Mouse (Mus musculus) hindlimb bud, embryonic 11.5 days (tissue): ENCODE measurements around the gene Lamb1.

Experiments
- DNase-seq: peaks from one replicate; pipeline ENCODE4 v3.0.0-alpha.2; 2012; ENCODE audit warnings: low read depth, low spot score; ENCODE audit errors: extremely low spot score

Gene Lamb1

DNA sequence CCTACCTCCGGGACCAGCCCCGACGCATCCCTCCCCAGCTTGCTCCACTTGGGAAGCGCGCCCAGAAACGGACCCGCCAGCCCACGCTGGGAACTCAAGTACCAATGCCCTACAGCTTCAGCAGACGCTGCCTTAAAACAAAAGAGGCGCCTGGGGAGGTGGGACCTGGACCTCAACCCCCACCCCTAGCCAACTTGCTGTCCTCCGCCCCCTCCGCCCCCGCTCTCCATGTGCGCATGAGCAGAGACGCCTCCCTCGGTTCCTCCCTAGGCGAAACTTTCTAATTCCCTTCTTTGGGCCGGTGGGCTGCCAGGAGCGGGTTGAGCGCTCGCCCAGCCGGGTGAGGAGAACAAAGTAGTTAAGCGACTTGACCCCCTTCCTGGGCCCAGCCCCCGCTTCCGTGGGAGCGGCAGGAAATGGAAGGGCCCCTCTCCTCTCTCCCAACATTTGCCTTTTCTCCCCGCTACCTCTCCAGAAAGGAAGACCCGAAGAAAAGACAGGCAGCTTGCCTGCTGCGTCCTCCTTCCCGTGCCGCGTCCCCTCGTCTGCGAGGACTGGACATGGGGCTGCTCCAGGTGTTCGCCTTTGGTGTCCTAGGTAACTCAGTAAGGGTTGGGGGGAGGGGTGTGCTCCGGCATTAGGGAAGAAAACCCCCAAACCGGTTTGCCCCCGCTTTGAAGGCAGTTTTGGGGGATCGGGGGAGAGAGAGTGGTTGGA is at the start of gene Lamb1:
TSS of gene Lamb1 (plus strand) at position 230 of the 717 bp plus-strand sequence.
- no peak for DNase-seq

DNA sequence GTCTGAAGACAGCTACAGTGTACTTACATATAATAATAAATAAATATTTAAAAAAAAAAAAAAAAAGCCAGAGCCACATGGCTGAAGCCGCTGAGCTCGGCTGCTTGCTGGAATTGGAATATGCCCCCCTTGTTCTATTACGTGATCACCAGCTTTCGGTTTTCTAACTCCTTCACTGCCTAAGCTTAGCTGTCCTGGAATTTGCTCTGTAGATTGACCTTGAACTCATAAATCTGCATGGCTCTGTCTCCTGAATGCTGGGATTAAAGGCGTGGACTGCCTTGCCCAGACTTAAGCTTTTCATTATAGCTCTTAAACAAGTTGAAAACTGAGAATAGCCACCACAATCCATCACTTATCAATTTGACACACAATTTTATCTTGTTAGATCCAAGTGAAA is 47.8 kb upstream of the Lamb1 start:
- no peak for DNase-seq

DNA sequence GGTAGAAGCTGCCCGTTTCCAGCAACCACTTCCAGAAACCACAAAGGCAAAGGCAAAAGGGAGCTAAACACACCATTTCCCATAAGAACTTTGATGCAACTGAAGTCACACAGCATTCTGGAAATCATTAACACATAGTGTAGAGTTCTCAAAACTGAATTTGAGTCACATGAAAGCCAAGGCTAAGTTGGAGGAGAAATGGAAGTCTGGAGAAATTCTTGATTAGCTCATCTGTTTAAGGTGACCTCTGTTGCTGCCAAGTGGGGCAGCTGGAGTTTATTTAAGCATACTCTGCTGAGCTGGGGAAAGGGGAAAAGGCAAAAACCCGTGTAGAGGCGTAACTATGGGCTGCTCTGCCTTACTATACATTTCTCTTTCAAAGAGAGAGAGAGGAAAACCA is 46.3 kb upstream of the Lamb1 start:
- DNase-seq: no peak

DNA sequence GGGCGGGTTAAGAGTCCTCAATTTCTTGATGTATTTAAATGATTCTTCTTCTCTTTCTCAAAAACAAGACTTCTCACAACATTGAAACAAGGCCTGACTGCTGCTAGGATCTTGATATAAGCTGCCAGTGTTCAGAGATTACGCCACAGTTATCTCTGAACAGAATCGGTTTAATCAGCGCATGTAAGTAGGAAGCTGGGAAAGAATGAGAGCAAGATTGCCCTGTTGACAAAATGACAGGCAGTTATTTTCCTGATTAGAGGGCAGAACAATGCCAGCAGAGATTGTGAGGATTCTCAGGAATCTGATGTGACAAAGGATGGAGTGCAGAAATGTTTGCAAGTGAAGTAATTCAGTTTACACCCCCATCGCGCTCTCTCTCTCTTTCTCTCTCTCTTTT is 43.5 kb upstream of the Lamb1 start:
- DNase-seq: no peak

DNA sequence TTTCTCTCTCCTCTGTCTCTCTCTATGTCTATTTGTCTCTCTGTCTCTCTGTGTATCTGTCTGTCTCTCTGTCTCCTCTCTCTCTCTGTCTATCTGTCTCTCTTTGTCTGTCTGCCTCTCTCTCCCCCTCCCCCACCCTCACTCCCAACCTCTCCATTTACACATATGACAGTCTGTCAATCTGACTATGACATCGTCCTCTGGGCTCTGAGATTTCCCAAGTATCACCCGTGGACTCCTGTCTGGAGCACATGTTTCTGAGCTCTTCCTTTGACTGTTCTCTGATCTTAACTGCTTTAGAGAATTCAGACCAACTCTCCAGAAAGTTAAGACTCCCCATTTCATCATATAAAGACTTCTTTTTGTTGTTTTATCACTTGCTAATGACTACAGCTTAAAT is 42.8 kb upstream of the Lamb1 start:
- no peak for DNase-seq

DNA sequence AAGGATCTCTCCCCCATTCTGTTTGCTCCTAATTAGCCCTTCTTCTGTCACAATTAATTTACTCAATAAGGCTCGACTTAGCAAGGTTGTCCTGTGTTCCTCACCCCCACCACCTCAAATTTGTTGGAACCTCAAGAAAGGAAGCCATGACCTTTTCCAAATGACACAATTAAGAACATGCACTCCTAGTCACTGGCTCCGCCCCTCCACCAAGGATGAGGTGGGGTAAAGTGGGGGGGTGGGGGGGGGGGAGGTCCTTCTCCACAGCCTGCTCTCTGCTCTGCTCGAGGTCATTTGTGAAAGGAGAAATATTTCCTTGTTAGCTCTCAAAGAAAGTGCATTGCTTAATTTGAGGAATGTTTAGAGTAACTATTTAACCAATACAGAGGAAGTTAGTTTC is 42.3 kb upstream of the Lamb1 start:
- no peak for DNase-seq

DNA sequence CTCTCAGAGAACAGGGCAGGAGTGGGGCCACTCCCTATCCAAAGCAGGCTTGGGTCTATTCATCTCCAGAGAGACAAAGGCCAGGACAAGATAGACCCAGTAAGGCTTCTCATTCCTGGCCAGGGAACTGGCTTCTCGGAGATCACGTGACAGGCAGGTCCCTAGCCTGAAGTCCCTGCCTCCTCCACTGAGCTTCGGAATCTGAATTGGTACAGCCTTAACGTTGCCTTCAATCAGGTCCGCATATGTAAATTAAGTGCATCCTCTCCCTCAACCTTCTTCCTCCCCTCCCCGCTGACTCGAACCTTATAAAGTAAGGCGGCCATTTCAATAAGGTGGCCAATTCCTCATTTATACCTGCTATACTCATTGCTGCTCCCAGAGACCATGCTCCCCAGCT is 39.6 kb upstream of the Lamb1 start:
- DNase-seq: no peak

DNA sequence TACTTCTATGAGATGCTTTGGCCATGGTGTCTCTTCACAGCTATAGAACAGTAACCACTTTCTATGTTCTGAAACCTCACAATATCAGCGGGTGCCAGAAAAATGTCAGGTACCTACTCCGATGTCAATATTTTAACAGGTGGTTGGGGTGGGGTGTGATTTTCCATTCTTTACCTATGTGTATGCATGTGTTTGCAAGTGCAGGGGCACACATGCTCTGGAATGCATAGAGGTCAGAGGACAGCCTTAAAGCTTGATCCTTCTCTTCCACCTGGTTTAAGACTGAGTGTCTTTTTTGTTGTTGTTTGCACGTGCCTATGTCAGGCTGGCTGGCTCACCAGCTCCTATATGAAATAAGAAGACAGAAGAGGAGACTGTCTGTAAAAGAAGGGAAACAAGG is 37.9 kb upstream of the Lamb1 start:
- no peak for DNase-seq

DNA sequence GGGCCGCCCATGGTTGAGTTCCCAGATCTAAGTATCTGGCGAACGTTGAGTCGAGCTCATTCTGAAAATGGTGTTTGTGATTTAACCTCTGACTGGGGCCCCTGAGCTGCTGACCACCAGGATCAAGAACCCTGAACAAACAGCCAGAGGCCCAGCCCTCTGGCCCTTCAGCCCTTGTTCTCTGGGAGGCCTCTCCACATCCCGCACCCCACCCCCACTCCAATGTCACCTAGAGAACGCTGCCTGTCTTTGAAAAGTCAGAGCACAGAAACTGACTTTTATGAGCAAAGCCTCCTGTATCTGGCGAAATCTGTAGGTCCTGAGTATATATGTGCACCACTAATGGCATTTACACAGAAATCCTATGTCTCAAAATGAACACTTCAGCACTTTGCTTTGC is 36.2 kb upstream of the Lamb1 start:
- no peak for DNase-seq

DNA sequence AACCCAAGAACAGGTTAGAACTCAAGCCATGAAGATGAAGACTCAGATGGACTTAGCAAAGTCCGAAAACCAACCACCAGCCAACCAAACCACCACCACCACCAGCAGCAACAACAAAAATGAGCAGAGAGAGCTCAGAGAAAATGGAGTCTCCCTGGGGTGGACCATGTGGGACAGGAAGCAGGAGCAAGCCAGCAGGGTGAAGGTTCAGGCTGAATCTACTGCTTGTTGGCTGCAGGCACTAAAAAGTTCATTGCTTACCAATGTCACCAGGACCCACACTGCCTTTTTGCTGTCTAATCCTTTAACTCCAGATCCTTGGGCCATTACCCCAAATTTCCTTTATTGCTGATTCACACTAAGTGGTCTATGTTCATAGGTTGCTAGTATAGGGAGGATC is 32.4 kb upstream of the Lamb1 start:
- no peak for DNase-seq

DNA sequence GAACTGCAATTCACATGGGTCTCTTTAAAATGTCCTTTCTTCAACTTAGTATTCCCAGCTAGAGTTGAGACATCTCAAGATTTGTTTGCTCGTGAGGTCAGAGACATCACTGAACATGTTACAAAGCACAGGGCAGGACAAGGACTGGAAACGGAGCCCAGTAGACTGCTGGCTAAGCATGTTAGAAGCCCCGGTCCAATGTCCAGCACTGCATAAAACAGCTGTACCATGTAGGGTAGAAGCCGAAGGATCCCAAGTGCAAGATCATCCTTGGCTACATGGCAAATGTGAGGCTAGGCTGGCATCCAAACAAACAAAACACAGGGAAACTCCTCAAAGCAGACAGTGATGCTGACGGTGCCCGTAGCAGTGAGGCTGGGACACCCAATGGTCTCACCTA is 30.0 kb upstream of the Lamb1 start:
- no peak for DNase-seq

DNA sequence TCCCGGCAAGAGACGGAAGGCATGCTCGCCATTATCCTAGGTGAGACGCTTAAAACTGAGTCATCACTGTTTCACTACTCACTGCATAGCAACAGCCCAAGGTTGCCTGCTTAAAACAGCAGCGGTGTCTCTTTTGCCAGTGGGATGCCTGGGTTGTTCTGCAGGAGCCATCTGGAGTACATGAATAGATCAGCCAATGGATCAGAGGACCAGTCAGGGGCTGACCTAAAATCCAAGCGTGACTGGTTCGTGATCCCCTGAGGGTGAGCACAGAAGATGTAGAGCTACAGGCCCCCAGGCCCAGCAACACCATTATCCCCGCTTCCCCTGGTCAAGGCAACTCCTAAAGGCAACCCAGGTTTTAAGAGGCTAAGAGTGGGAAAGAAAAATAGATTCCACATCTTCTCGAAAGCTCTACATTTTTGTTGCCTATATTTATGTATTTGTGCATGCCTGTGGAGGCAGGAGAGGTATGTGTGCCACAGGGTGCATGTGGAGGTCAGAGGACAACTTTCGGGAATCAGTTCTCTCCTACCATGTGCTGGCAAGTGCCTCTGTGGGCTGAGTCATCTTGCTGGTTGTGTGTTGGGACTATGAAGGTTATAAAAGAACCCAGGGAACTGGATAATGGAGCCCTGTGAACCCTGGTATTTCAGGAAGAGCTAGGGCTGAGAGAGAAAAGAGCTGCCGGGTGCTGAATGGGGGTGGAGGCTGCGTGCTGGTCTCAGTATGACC is 28.0 kb upstream of the Lamb1 start:
- DNase-seq: no peak

DNA sequence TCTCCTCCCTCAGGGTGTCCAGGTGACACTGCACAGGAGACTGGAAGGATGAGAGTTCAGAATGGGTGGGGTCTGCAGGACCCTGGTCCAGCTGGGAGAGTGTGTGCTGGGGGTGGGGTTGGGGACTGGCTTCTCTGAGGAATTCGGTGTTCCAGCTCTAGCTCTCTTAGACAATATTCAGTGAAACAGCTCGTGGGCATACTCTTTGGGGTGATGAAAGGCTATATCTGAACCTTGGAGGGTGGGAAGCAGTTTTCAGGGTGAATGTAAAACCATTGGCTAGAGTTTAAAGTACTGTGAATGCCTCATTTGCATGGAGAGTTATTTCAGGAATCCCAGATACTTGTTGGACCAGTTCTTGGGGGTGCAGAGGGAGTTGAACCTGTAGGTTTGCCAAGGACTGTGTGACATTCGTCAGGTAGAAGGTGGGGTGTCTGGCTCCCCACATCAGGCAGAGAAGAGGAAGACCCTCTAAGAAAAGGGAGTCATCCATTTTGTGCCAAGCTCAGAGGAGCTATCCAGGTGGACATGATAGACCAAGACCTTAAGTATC is 25.9 kb upstream of the Lamb1 start:
- no peak for DNase-seq

DNA sequence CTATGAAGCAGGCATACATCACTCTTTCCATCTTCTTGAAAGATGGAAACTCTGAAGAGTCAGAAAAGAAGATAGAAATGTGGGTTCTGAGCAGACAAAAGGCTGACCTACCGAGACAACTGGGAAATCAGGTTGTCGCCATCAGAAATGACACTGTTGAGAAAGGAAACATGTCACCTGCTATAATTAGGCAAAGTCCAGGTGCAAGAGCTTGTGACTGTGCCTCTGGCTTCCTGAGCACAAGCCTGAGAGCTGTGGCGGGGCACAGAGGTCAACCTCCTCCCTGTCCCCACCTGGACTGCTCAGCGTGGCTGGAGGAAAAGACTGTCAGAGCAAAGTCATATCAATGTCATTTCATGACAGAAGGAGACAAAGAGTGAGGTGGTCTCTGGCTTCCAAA is 25.2 kb upstream of the Lamb1 start:
- no peak for DNase-seq

DNA sequence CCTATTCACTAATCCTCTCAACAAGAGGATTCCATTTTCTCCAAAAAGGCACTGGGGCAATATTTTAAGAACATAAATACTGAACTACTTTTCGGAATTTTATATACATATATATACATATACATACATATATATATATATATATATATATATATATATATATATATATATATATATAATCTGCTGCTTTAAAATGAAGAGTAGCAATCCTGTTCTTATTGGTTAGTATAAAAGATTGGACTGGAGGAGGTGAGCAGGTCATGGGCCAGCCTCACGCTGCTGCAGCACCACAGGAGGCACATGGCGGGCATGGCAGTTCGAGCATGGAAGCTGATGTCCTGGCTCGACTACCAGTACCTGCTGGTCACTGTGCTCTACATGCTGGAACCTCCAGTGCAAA is 24.6 kb upstream of the Lamb1 start, which contains the start of gene Gm6993:
TSS of gene Gm6993 (plus strand) at position 301 of the 400 bp plus-strand sequence.
- no peak for DNase-seq

DNA sequence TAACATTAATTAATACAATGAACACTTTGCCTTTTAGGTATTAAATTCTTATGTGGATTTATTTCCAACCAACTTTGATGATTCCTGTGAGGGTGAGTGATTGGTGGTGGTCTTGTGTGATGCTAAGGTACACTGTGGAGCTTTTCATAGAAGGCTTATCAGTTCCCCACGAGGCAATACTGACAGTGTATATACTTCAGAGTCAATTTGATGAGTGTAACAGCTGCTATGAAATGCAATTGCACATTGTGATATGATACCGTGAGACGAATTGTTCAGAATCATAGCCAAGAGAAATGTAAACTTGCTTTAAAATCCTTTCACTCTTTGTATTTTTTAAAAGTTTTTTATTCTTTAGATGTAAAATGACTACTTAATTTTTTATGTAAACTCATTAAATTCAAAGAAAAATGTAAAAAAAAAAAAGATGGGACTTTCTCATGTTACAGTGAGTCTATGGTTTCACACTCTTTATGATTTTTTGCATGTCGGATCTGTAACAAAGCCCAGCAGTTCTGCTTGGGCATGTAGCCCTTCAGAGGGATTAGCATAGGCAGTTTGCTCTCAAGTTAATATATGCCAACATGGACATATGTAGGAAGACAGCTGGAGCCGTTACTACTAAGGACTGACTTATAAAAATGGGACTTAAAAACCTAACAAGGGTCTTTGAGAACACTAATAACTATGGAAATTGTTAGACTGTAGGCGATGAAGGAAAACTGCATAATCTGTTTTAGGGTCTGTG is 23.3 kb upstream of the Lamb1 start:
- no peak for DNase-seq

DNA sequence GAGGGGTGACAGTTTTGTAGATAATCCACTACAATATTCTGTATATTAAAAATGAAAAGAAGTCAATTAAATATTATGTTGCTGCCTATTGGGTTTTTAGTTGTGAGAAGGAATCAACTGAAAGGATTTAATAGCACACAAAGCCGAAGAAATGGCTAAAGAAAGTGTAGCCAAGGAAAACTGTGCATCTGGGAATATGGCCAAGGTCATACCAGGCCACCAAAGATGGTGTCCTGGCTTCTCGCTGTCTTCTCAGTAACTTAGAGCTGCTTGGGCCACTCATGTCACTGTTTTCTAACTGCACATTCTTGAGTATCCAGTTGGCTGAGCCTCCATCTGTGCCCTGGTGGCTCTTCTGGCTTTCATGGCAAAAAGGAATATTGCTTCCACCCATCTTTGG is 21.0 kb upstream of the Lamb1 start:
- no peak for DNase-seq

DNA sequence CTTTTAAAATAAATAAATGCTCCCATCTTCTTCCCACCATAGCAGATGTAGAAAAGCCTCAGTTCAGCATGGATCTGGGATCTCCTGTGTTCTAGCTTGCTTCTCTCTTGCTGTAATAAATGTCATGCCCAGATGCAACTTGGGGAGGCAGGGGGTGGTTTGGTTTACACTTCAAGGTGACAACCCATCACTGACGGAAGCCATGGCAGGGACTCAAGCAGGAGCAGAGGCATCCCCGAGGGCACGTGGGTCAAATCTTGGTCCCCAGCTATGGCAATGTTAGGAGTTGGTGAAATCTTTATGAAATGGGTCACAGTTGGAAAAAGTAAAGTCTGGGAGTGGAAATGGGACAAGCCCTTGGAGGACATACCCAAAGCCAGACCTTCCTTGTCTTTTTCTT is 20.3 kb upstream of the Lamb1 start:
- no peak for DNase-seq

DNA sequence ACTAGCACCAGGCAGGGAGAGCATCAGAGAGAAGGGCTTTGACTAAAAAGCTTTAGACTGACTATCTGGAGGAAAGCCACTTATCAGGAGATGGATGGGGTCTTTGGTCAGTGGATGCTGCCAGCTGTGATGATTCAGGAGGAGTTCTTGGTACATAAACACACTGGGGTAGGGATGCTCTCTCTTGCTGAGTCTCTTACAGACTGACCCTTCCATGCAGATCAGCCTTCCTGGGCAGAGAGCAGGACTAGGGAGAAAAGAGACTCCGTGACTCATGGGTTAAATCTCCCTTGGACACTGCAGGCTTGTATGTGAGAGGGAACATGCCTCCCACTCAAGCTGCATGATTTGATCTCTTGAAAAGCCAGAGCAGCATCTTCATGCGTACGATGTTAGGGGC is 18.9 kb upstream of the Lamb1 start:
- no peak for DNase-seq

DNA sequence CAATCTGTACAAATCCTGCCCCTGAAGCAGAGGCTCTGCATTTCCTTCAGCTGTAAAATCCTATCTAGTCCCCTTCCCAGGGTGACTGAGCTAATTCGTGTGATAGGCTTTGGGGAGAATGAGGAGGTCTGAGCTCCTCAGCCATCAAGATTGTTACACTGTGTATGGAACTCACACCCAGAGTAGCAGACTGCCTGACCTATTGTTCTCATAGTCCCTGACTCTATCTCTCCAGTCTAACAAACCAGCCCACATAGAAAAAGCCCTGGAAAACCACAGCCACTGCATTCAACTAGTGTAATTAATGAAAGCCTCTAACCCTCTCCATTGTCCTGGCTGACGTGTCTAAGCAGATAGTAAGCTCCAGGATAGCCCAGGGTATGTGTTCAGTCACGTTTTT is 18.4 kb upstream of the Lamb1 start:
- DNase-seq: no peak

DNA sequence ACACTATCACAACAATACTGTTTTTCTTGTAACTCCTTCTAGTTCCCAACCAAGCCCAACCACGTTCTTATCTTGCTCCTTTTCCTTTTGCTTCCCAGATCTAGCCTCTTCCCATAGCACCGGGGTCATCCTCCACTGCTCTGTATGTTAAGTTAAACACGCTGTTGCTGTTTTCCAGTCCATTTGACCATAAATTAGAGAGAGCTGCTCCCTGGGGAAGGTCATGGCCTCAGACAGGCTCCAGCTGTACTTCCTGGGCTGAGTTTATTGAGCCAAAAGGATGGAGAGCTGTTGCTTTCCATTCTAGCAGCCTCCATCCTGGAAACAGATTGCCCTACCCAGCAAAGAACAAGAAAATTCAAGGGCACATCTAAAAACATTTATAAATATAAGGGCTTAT is 16.9 kb upstream of the Lamb1 start:
- DNase-seq: no peak

DNA sequence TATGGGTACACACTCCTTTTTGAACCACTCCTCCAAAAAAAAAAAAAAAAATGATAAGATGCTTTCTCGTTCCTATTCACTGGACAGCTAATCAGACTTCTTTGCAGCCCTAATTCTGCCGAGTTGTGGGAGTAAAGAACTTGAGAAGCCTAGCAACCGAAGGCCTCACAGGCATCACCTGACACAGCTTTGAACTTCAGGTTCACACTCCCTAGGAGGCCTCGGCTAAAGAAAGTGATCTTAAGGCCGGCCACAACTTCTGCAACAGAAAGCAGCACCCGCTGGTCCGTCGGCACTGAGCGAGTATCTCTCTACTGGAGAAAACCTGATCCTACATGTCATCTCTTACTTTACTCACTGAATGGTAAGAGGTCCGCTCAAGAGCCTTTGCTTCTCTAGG is 16.4 kb upstream of the Lamb1 start:
- DNase-seq: no peak
